Mouse (Mus musculus) neural tube, embryonic 14.5 days (tissue): ENCODE data around the gene Bin2. TPM values are rescaled to one million over a fixed set of nuclear protein-coding genes. Genes with fewer than 3 reads are reported as not detected.

Source experiments
- ATAC-seq: fragments of 200-750 bp; cut with Nextera tagmentation; 2 replicates; pipeline ENCODE4 v1.8.0; 2017; ENCODE audit warnings: low read depth, mild to moderate bottlenecking, moderate TSS enrichment, moderate library complexity
- H3K27ac ChIP-seq: fragments of 300-500 bp; sonication (generic); 2 replicates; pipeline ENCODE4 v1.5.1; 2014; ENCODE audit warnings: low read depth, mild to moderate bottlenecking, control low read depth, low read length, moderate library complexity, mixed read lengths
- H3K27me3 ChIP-seq: fragments of 300-500 bp; sonication (generic); 2 replicates; pipeline ENCODE4 v1.6.1; 2014; ENCODE audit warnings: low read length; ENCODE audit not compliant: control insufficient read depth, insufficient read depth
- H3K36me3 ChIP-seq: fragments of 300-500 bp; sonication (generic); 2 replicates; pipeline ENCODE4 v1.6.1; 2014; ENCODE audit warnings: low read length, mixed read lengths; ENCODE audit not compliant: control insufficient read depth, insufficient read depth
- H3K4me1 ChIP-seq: fragments of 300-500 bp; sonication (generic); 2 replicates; pipeline ENCODE4 v1.6.1; 2014; ENCODE audit warnings: low read length; ENCODE audit not compliant: control insufficient read depth, insufficient read depth
- H3K4me2 ChIP-seq: fragments of 300-500 bp; sonication (generic); 2 replicates; pipeline ENCODE4 v1.6.1; 2014; ENCODE audit warnings: mild to moderate bottlenecking, low read depth, low read length, control low read depth
- H3K4me3 ChIP-seq: fragments of 300-500 bp; sonication (generic); 2 replicates; pipeline ENCODE4 v1.5.1; 2014; ENCODE audit warnings: low read depth, low read length, control low read depth, mixed read lengths
- H3K9ac ChIP-seq: fragments of 300-500 bp; sonication (generic); replicated peaks from 2 replicates; pipeline ENCODE4 v1.6.1; 2014; ENCODE audit warnings: low read depth, mild to moderate bottlenecking, control low read depth, low read length, mixed read lengths
- H3K9me3 ChIP-seq: fragments of 300-500 bp; sonication (generic); 2 replicates; pipeline ENCODE4 v1.6.1; 2016; ENCODE audit warnings: low read length; ENCODE audit not compliant: control insufficient read depth
- WGBS: fragments of 180-500 bp; shearing (Covaris S2); extraction: QIAGEN DNeasy Blood & Tissue Kit; methylation state at CpG from one replicate; pipeline ENCODE4 v1.1.7; 2014; 5-methylcytosine and 5-hydroxymethylcytosine counted together
- polyA plus RNA-seq: library from polyadenylated mRNA; unstranded; fragments of >200 nt; fragmentation: Nextera tagmentation; extraction: Ambion mirVana; gene quantifications from 2 replicates; pipeline ENCODE4 v1.2.1, GENCODE M21; 2014

Gene Bin2
- polyA plus RNA-seq, 1 experiment from 2014 or later: 1.4 TPM

DNA sequence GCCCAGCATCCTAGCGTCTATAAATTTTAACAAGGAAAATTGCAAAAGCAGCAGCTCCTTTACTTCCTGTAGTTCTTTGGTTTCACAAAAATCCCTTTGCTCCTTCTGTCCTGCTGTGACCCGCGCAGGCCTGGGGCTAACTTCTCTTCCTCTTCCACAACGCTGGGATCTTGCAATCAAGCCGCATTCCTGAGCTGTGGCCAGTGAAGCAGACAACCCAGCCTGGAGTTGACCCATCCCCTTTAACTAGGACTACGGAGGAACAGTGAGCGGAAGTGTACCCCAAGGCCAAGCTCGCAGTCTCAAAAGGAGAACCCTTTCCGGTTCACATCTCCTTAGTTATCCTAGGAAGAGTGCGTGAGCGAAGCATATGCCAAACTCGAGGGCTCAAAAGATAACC lies 9.2 kb upstream of the Bin2 start:
- no peak overlapping the region for H3K4me2 ChIP-seq
- H3K36me3 ChIP-seq: no peaks in the 10 kb centered on the region
- H3K4me1 ChIP-seq: no peaks in the 10 kb centered on the region
- 81% methylated on average over 12 of the region's 12 CpGs for WGBS
- no peak for ATAC-seq
- H3K9me3 ChIP-seq: no peaks in the 10 kb centered on the region
- H3K4me3 ChIP-seq: no peak overlapping the region
- H3K27ac ChIP-seq: no peak overlapping the region
- H3K27me3 ChIP-seq: no peaks in the 10 kb centered on the region
- no peak overlapping the region for H3K9ac ChIP-seq

DNA sequence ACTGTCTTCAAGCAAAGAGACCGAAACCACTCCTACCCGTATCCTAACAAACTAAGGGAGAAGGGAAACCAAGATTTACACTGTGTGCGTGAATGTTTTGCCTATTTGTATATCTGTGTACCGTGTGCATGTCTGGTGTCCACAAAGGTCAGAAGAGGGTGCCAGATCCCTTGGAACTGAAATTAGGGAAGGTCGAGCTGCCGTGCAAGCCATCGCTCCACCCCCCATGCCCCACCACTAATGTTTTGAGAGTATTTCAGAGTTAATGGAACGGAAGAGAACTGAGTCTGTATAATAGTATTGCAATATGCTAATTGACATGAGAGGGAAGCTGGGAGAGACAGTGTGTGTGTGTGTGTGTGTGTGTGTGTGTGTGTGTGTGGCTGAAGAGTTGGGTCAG lies 8.3 kb upstream of the Bin2 start:
- H3K27me3 ChIP-seq: no peaks in the 10 kb centered on the region
- 70% methylated on average over 8 of the region's 8 CpGs for WGBS
- no peak overlapping the region for H3K4me2 ChIP-seq
- no peak overlapping the region for H3K27ac ChIP-seq
- H3K36me3 ChIP-seq: no peaks in the 10 kb centered on the region
- H3K9me3 ChIP-seq: no peaks in the 10 kb centered on the region
- no peak overlapping the region for H3K9ac ChIP-seq
- H3K4me1 ChIP-seq: no peaks in the 10 kb centered on the region
- ATAC-seq: no peak
- H3K4me3 ChIP-seq: no peak overlapping the region

DNA sequence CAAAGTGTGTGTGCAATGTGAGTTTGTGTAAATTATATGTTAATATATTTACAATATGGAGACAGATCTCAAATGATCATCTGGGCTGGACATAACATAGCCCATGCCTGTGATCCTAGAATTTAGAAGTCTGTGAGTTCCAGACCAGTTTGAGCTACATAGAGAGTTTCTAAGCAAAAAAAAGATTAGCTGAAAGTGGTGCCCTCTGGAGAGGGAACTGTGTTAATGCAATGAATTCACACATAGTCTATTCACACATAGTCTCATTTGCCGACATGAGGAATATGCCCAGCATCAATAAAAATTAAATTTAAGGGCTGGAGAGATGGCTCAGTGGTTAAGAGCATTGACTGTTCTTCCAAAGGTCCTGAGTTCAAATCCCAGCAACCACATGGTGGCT lies 7.2 kb upstream of the Bin2 start:
- H3K4me2 ChIP-seq: no peak overlapping the region
- H3K27ac ChIP-seq: no peak overlapping the region
- no peak overlapping the region for H3K4me3 ChIP-seq
- H3K27me3 ChIP-seq: no peaks in the 10 kb centered on the region
- no peaks in the 10 kb centered on the region for H3K9me3 ChIP-seq
- H3K36me3 ChIP-seq: no peaks in the 10 kb centered on the region
- no peaks in the 10 kb centered on the region for H3K4me1 ChIP-seq
- WGBS: 87% methylated on average over 1 of the region's 1 CpGs
- no peak for ATAC-seq
- H3K9ac ChIP-seq: no peak overlapping the region

DNA sequence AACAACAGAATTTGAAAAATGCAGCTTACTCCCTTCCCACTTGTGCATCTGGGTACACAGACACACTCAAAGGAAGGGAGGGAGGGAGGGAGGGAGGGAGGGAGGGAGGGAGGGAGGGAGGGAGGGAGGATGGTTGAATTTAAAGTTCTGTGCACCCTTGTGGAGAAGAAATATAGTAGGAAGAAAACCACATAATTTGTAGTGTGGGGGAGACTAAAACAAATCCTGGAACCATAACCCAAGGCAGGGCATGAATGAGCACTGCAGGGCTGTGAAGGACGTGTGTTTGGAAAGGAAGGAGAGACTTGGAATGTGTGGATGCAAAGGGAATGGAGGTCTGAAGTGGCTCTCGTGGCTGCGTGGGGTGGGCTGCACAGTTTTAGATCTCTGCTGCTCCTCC lies 6.1 kb upstream of the Bin2 start:
- H3K27ac ChIP-seq: no peak overlapping the region
- no peak for ATAC-seq
- no peaks in the 10 kb centered on the region for H3K4me1 ChIP-seq
- no peak overlapping the region for H3K4me3 ChIP-seq
- H3K36me3 ChIP-seq: no peaks in the 10 kb centered on the region
- H3K27me3 ChIP-seq: no peaks in the 10 kb centered on the region
- WGBS: 82% methylated on average over 3 of the region's 3 CpGs
- H3K4me2 ChIP-seq: no peak overlapping the region
- no peaks in the 10 kb centered on the region for H3K9me3 ChIP-seq
- no peak overlapping the region for H3K9ac ChIP-seq

DNA sequence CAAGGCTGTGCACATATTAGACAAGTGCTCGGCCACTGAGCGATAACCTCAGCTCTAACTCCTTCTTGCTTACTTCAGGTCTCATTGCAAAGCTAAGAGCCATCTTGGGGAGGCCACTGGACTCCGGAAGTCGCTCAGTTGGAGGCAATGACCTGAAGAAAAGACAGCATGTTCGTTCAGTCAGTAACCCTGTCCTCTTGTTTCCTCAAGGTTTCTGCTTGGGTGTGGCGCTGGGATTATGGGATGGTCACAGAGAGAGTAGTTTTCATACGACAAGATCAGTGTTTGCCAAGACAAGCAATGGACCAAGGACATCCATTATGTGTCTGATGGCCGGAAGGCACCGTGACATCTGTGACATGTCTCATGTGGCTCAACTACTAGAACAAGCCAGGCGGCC lies 5.2 kb upstream of the Bin2 start:
- no peak overlapping the region for H3K9ac ChIP-seq
- no peak overlapping the region for H3K4me3 ChIP-seq
- H3K4me1 ChIP-seq: no peaks in the 10 kb centered on the region
- H3K36me3 ChIP-seq: no peaks in the 10 kb centered on the region
- H3K27ac ChIP-seq: no peak overlapping the region
- 90% methylated on average over 10 of the region's 10 CpGs for WGBS
- H3K9me3 ChIP-seq: no peaks in the 10 kb centered on the region
- H3K27me3 ChIP-seq: no peaks in the 10 kb centered on the region
- ATAC-seq: no peak
- no peak overlapping the region for H3K4me2 ChIP-seq

DNA sequence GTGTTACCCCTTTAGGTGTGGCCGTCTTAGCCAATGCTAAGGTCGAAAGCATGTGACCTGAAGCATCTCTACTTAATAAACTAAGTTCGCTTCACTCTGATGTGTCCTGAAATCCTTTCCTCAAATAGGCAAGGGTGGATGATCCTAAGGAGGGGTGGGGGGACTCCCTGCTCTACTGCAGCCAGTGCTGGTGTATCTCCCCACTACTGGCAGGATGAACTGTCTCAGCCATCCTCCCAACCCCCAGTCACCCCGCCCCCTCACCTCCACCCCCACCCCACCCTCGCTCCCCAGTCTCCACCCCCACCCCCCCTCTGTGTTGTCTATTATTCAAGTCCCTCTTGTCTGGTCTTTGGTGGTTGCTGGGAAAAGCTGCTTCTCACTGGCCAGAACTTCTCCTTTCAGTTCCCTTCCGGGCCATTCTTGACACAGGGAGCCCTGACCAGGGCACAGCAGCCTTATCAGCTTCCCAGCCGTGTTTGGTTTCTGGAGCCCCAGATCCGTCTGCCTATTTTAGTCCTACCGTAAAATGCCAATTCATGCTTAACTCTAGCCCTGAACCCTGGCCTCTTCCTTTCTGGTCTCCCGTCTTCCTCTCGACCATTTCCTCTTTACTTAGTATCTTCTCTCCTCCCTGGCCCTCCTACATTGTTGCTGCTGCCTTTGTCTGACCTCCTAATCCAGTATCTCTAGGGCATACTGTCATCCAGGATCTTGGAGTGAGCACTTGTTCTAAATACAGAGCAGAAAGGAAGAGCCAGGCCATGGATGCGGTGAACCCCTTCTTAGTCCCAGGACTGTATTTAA lies 4.4 kb upstream of the Bin2 start:
- Histone ChIP-seq H3K4me3 (no peak overlapping the region), H3K27me3 (no peaks in the 10 kb centered on the region), H3K36me3 (no peaks in the 10 kb centered on the region), H3K4me2 (no peak overlapping the region), H3K27ac (no peak overlapping the region), H3K4me1 (no peaks in the 10 kb centered on the region), H3K9me3 (no peaks in the 10 kb centered on the region), H3K9ac (no peak overlapping the region)
- ATAC-seq: no peak
- 41% methylated on average over 12 of the region's 12 CpGs for WGBS

DNA sequence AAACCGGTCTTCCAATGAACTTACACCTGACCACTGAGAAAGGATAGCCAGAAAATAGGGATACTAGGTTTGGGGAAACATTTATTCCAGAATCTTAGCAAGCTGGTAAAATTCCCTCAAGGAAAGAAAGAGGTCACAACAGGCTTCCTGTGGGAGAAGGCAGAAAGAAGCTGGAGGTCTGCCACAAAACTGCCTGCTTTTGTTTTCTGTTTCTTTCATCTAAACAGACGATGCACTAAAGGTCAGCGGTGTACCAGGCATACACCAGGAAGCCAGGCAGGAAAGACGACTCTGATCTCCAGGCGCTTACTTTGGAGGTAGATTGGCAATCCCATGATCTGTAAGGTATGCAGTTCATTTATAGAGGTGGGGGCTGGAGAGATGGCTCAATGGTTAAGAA lies 1.5 kb upstream of the Bin2 start:
- WGBS: 54% methylated on average over 5 of the region's 5 CpGs
- ATAC-seq: no peak

DNA sequence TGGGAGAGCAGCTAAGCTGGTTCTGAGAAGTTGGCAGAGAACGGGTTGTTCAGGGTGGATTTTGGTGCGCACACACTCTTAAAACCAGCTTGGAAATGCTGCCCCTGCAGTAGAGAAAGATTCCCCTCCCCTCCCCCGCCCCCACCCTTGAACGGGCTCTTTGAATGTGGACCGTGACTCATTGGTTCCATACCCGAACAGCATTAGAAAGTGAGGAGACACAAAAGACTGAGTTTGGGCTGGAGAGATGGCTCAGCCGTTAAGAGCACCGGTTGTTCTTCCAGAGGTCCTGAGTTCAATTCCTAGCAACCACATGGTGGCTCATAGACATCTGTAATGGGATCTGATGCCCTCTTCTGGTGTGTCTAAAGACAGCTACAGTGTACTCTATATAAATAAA lies 651 bp upstream of the Bin2 start:
- H3K4me3 ChIP-seq: no peak overlapping the region
- H3K27me3 ChIP-seq: no peaks in the 10 kb centered on the region
- WGBS: 66% methylated on average over 8 of the region's 8 CpGs
- no peaks in the 10 kb centered on the region for H3K36me3 ChIP-seq
- no peaks in the 10 kb centered on the region for H3K9me3 ChIP-seq
- no peaks in the 10 kb centered on the region for H3K4me1 ChIP-seq
- no peak overlapping the region for H3K27ac ChIP-seq
- H3K4me2 ChIP-seq: no peak overlapping the region
- no peak overlapping the region for H3K9ac ChIP-seq
- ATAC-seq: no peak

More for the DNA sequence above, 1.5 kb upstream of the Bin2 start:
- H3K27ac ChIP-seq: no peak overlapping the region
- H3K9ac ChIP-seq: no peak overlapping the region
- no peaks in the 10 kb centered on the region for H3K27me3 ChIP-seq
- no peaks in the 10 kb centered on the region for H3K36me3 ChIP-seq
- no peaks in the 10 kb centered on the region for H3K9me3 ChIP-seq
- no peak overlapping the region for H3K4me2 ChIP-seq
- H3K4me3 ChIP-seq: no peak overlapping the region
- no peaks in the 10 kb centered on the region for H3K4me1 ChIP-seq

DNA sequence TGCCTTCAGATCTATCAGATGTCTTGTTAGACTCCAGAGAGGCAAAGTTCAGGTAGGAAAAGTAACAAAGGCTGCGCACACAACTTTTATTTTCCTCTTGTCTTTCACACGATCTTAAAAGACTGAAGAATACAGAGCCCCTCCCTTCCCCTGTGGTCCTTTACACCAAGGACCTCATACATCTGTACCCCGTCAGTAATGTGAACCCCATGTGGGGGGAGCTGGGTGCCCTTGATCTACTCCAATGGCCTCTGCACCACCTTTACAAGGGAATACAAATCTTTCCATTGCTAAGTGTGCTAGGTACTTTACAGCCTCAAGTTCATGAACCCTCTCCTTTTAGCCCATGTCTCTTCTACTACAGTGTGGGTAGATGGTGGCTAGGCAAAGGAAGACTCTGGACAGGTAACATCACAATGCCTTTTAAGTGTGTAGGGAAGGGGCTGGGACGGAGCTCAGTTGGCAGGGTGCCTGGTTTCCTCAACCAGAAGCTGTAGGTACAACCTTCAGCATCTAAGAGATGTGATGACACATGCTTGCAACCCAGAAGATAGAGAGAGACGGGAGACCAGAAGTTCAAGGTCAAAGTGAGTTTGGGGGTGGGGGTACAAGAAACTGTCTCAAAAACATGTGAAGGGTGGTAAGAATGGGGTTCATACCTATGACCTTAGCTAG lies 1.3 kb downstream of the Bin2 start:
- 88% methylated on average over 5 of the region's 5 CpGs for WGBS
- H3K4me3 ChIP-seq: no peak overlapping the region
- H3K9me3 ChIP-seq: no peaks in the 10 kb centered on the region
- H3K4me1 ChIP-seq: no peaks in the 10 kb centered on the region
- H3K4me2 ChIP-seq: no peak overlapping the region
- H3K27ac ChIP-seq: no peak overlapping the region
- no peaks in the 10 kb centered on the region for H3K36me3 ChIP-seq
- no peaks in the 10 kb centered on the region for H3K27me3 ChIP-seq
- no peak for ATAC-seq
- no peak overlapping the region for H3K9ac ChIP-seq
